Comparison of ENCODE assay signal across 40 mouse cellular contexts in genomic region chr1:164933441-164934188, GRCm38 (mm10). TPM values are rescaled to one million over a fixed set of nuclear protein-coding genes. Genes with fewer than 3 reads are reported as not detected.
DNase-seq lines count a peak whose midpoint lies in the region; ATAC-seq and TF ChIP-seq lines count a peak whose summit lies in the region.
"Had no signal": no experiment of that assay in that cellular context is flagged by ENCODE, and none has a peak within 500 bp of the region (broad histone marks: within the 10 kb centered on the region; RNA-seq: fewer than 3 reads in every experiment).

No protein-coding gene starts in this region.

- no peak for TF ChIP-seq POLR2A in heart, adult 2 months (IDR thresholded peaks at IDR 0.05; ENCODE audit: insufficient read depth, low read depth, low read length)

- no peak for TF ChIP-seq CTCF in heart, adult 2 months (IDR thresholded peaks at IDR 0.05)

- no peaks in the 10 kb centered on the region for H3K36me3 ChIP-seq in midbrain, embryonic 11.5 days (ENCODE audit: control insufficient read depth, insufficient read depth, low read length)
- H3K36me3 ChIP-seq in heart, adult 2 months (ENCODE audit: control insufficient read depth, insufficient read depth, low read length): no peaks in the 10 kb centered on the region
- H3K36me3 ChIP-seq: embryonic facial prominence, embryonic 13.5 days; forebrain, embryonic 10.5 days; forebrain, embryonic 15.5 days; hindbrain, embryonic 13.5 days; liver, embryonic 12.5 days; neural tube, embryonic 15.5 days had no signal

- no peak overlapping the region for H3K4me3 ChIP-seq in midbrain, embryonic 11.5 days (ENCODE audit: low read depth, low read length)
- no peak overlapping the region for H3K4me3 ChIP-seq in heart, adult 2 months
- H3K4me3 ChIP-seq: embryonic facial prominence, embryonic 13.5 days; forebrain, embryonic 10.5 days; forebrain, embryonic 15.5 days; hindbrain, embryonic 13.5 days; liver, embryonic 12.5 days; neural tube, embryonic 15.5 days had no signal

- no peak overlapping the region for H3K4me2 ChIP-seq in midbrain, embryonic 11.5 days
- H3K4me2 ChIP-seq: embryonic facial prominence, embryonic 13.5 days; forebrain, embryonic 15.5 days; heart, embryonic 11.5 days; hindbrain, embryonic 13.5 days; liver, embryonic 12.5 days; neural tube, embryonic 15.5 days had no signal

- H3K9ac ChIP-seq in midbrain, embryonic 11.5 days (ENCODE audit: low read length): no peak overlapping the region
- no peak overlapping the region for H3K9ac ChIP-seq in heart, adult 2 months (ENCODE audit: low read depth, low read length)
- H3K9ac ChIP-seq: embryonic facial prominence, embryonic 13.5 days; forebrain, embryonic 15.5 days; hindbrain, embryonic 13.5 days; liver, embryonic 12.5 days; liver, postnatal 0 days; neural tube, embryonic 15.5 days had no signal

- no peak overlapping the region for H3K27ac ChIP-seq in midbrain, embryonic 11.5 days (ENCODE audit: low read depth, low read length)
- no peak overlapping the region for H3K27ac ChIP-seq in heart, adult 2 months
- H3K27ac ChIP-seq: embryonic facial prominence, embryonic 13.5 days; forebrain, embryonic 10.5 days; forebrain, embryonic 15.5 days; hindbrain, embryonic 13.5 days; liver, embryonic 12.5 days; neural tube, embryonic 15.5 days had no signal

- no peaks in the 10 kb centered on the region for H3K4me1 ChIP-seq in midbrain, embryonic 11.5 days (ENCODE audit: control insufficient read depth, insufficient read depth, low read length)
- H3K4me1 ChIP-seq in heart, adult 2 months (ENCODE audit: control insufficient read depth, insufficient read depth, low read length): no peaks in the 10 kb centered on the region
- H3K4me1 ChIP-seq: embryonic facial prominence, embryonic 13.5 days; forebrain, embryonic 10.5 days; forebrain, embryonic 15.5 days; hindbrain, embryonic 13.5 days; liver, embryonic 12.5 days; neural tube, embryonic 15.5 days had no signal

- no peak for TF ChIP-seq EP300 in heart, adult 2 months (IDR thresholded peaks at IDR 0.05; ENCODE audit: insufficient read depth, low read depth, low read length)

- no peak for ATAC-seq in midbrain, embryonic 11.5 days (ENCODE audit: low FRiP score)
- ATAC-seq: forebrain, embryonic 15.5 days; liver, embryonic 12.5 days; liver, postnatal 0 days; Patski had no signal

- WGBS in midbrain, embryonic 11.5 days: 88% methylated on average over 10 of the region's 10 CpGs
- 85% methylated on average over 10 of the region's 10 CpGs for WGBS in heart, adult 2 months

- H3K9me3 ChIP-seq in midbrain, embryonic 11.5 days (ENCODE audit: control insufficient read depth, low read length): no peaks in the 10 kb centered on the region
- H3K9me3 ChIP-seq: embryonic facial prominence, embryonic 13.5 days; forebrain, embryonic 10.5 days; forebrain, embryonic 15.5 days; hindbrain, embryonic 13.5 days; liver, embryonic 12.5 days; neural tube, embryonic 15.5 days had no signal

- intact Hi-C loops in left cerebral cortex, postnatal 10 days (cut with DNase I): no loop called here
- intact Hi-C loops in heart, adult 2 months (cut with DNase I): no loop called here

- H3K79me2 ChIP-seq in heart, adult 2 months (replicated peaks; ENCODE audit: control insufficient read depth, insufficient read depth, low read length): no peaks in the 10 kb centered on the region

- no peaks in the 10 kb centered on the region for H3K27me3 ChIP-seq in midbrain, embryonic 11.5 days (ENCODE audit: control insufficient read depth, insufficient read depth, low read length)
- no peaks in the 10 kb centered on the region for H3K27me3 ChIP-seq in heart, adult 2 months (ENCODE audit: control insufficient read depth, insufficient read depth, low read length)
- H3K27me3 ChIP-seq: embryonic facial prominence, embryonic 13.5 days; forebrain, embryonic 15.5 days; hindbrain, embryonic 13.5 days; liver, embryonic 12.5 days; neural tube, embryonic 15.5 days had no signal

- DNase-seq in kidney, adult 9 months: peak; percentile 57
- no peak for DNase-seq in kidney, postnatal 10 days
- DNase-seq in CD4-positive, CD25-positive, alpha-beta regulatory T cell, adult 2 months (ENCODE audit: low read depth, low spot score): peak; percentile 61
- peak; percentile 24 for DNase-seq in induced T-regulatory cell, adult 2 months (ENCODE audit: low read depth)
- no peak for DNase-seq in left cerebral cortex, postnatal 10 days (ENCODE audit: extremely low spot score in 1 of 2, low spot score in 2 of 2)
- no peak for DNase-seq in midbrain, embryonic 11.5 days (ENCODE audit: low spot score, missing footprints)
- no peak for DNase-seq in heart, adult 2 months
- DNase-seq: adrenal gland, postnatal 25 days; B cell, adult 2 months; cerebellum, adult 18-20 months; cerebellum, postnatal 10 days; gastrocnemius, postnatal 25 days; heart, adult 11 months; heart, postnatal 36 days; kidney, postnatal 25 days; left cerebral cortex, postnatal 4 days; liver, postnatal 0 days; lung, postnatal 36 days; midbrain, embryonic 14.5 days; retina, postnatal 1 day; right cerebral cortex, postnatal 25 days; spleen, adult 18-20 months; thymus, postnatal 25 days had no signal

RNA-seq across cellular contexts. Expression of gene Xcl1, which starts 1.7 kb away (rescaled TPM):
- not detected for total RNA-seq in left cerebral cortex, postnatal 10 days (2021)
- not detected in 2 replicates for polyA plus RNA-seq in midbrain, embryonic 11.5 days (2014; fragmentation: Nextera tagmentation; extraction: Ambion mirVana)
- total RNA-seq in heart, adult 2 months (2021): not detected
- polyA plus RNA-seq in heart, adult 2 months (2012; rRNA removed): 0.27 TPM in 1 of 2 replicates, not detected in the other
- total RNA-seq: adrenal gland, adult 18-20 months; adrenal gland, postnatal 25 days; gastrocnemius, adult 18-20 months; gastrocnemius, postnatal 25 days; heart, postnatal 36 days; layer of hippocampus, postnatal 25 days; left cerebral cortex, adult 8-10 months; left cerebral cortex, postnatal 4 days; MEL had no signal
- polyA plus RNA-seq: embryonic facial prominence, embryonic 13.5 days; forebrain, embryonic 10.5 days; forebrain, embryonic 15.5 days; frontal cortex, adult 2 months; heart, embryonic 11.5 days; hindbrain, embryonic 13.5 days; intestine, embryonic 14.5 days; limb, embryonic 14.5 days; liver, embryonic 12.5 days; midbrain, embryonic 14.5 days; neural tube, embryonic 15.5 days; Patski; stomach, embryonic 16.5 days had no signal

Comparison
In these comparisons a context has a peak if more than half of its experiments do, and no peak if none do; other contexts are left out.
1. DNase-seq: peak in kidney, adult 9 months (single experiment), CD4-positive, CD25-positive, alpha-beta regulatory T cell, adult 2 months (single experiment) and induced T-regulatory cell, adult 2 months (single experiment); none in kidney, postnatal 10 days (single experiment), left cerebral cortex, postnatal 10 days (0 of 2), midbrain, embryonic 11.5 days (single experiment) and heart, adult 2 months (0 of 2).